Mouse (Mus musculus) hindbrain, embryonic 11.5 days (tissue): ENCODE measurements around the gene Inka2. TPM values are rescaled to one million over a fixed set of nuclear protein-coding genes. Genes with fewer than 3 reads are reported as not detected.

Source experiments
- ATAC-seq: fragments of 200-750 bp; cut with Nextera tagmentation; 2 replicates; pipeline ENCODE4 v1.8.0; 2017; ENCODE audit warnings: mild to moderate bottlenecking, moderate TSS enrichment, moderate library complexity; ENCODE audit not compliant: low FRiP score
- DNase-seq: peaks from one replicate; pipeline ENCODE4 v3.0.0-alpha.2; 2015; ENCODE audit warnings: low spot score
- H3K27ac ChIP-seq: fragments of 300-500 bp; sonication (generic); 2 replicates; pipeline ENCODE4 v1.5.1; 2014; ENCODE audit warnings: mild to moderate bottlenecking, low read depth, low read length
- H3K27me3 ChIP-seq: fragments of 300-500 bp; sonication (generic); 2 replicates; pipeline ENCODE4 v1.6.1; 2014; ENCODE audit warnings: mild to moderate bottlenecking, low read length, moderate library complexity, mixed read lengths; ENCODE audit not compliant: control insufficient read depth, insufficient read depth
- H3K36me3 ChIP-seq: fragments of 300-500 bp; sonication (generic); 2 replicates; pipeline ENCODE4 v1.6.1; 2014; ENCODE audit warnings: mild to moderate bottlenecking, low read length, moderate library complexity, mixed read lengths; ENCODE audit not compliant: control insufficient read depth, insufficient read depth
- H3K4me1 ChIP-seq: fragments of 300-500 bp; sonication (generic); replicated peaks from 2 replicates; pipeline ENCODE4 v1.6.1; 2014; ENCODE audit warnings: low read length, mixed read lengths; ENCODE audit not compliant: control insufficient read depth, insufficient read depth
- H3K4me2 ChIP-seq: fragments of 300-500 bp; sonication (generic); replicated peaks from 2 replicates; pipeline ENCODE4 v1.6.1; 2014; ENCODE audit warnings: mild to moderate bottlenecking, low read depth, low read length
- H3K4me3 ChIP-seq: fragments of 300-500 bp; sonication (generic); 2 replicates; pipeline ENCODE4 v1.5.1; 2014; ENCODE audit warnings: low read depth, low read length
- H3K9ac ChIP-seq: fragments of 300-500 bp; sonication (generic); 2 replicates; pipeline ENCODE4 v1.6.1; 2014; ENCODE audit warnings: low read depth, low read length
- H3K9me3 ChIP-seq: fragments of 300-500 bp; sonication (generic); 2 replicates; pipeline ENCODE4 v1.6.1; 2016; ENCODE audit warnings: low read length; ENCODE audit not compliant: control insufficient read depth
- WGBS: fragments of 180-500 bp; shearing (Covaris S2); extraction: QIAGEN DNeasy Blood & Tissue Kit; methylation state at CpG from one replicate; pipeline ENCODE4 v1.1.7; 2014; 5-methylcytosine and 5-hydroxymethylcytosine counted together
- polyA plus RNA-seq: library from polyadenylated mRNA; unstranded; fragments of >200 nt; fragmentation: Nextera tagmentation; extraction: Ambion mirVana; gene quantifications from 2 replicates; pipeline ENCODE4 v1.2.1, GENCODE M21; 2014

Inka2 gene
- polyA plus RNA-seq, 1 experiment from 2014 or later, result 1.2 TPM

- no peak overlapping the region for H3K9ac ChIP-seq
- no peak overlapping the region for H3K4me3 ChIP-seq
- no peaks in the 10 kb centered on the region for H3K27me3 ChIP-seq
- no peak for DNase-seq
- no peak overlapping the region for H3K27ac ChIP-seq
- H3K4me1 ChIP-seq, result no peaks in the 10 kb centered on the region
- H3K9me3 ChIP-seq, result no peaks in the 10 kb centered on the region
- H3K36me3 ChIP-seq, result no peaks in the 10 kb centered on the region
- WGBS, result 93% methylated on average over 9 of the region's 9 CpGs
- no peak overlapping the region for H3K4me2 ChIP-seq
- no peak for ATAC-seq
These were observed 50.7 kb downstream of the Inka2 start for GRCm38 (mm10) chr3:105755123-105755522.

GRCm38 (mm10) chr3:105756505-105756904, 52.1 kb downstream of the Inka2 start:
- DNase-seq, result no peak
- WGBS, result 87% methylated on average over 2 of the region's 2 CpGs

GRCm38 (mm10) chr3:105757323-105758083, 53.1 kb downstream of the Inka2 start:
- Histone ChIP-seq H3K4me2 (no peak overlapping the region), H3K27ac (no peak overlapping the region), H3K27me3 (no peaks in the 10 kb centered on the region), H3K9ac (no peak overlapping the region), H3K9me3 (no peaks in the 10 kb centered on the region), H3K4me1 (no peaks in the 10 kb centered on the region), H3K4me3 (no peak overlapping the region), H3K36me3 (no peaks in the 10 kb centered on the region)
- no peak for DNase-seq
- ATAC-seq, result no peak
- WGBS, result 84% methylated on average over 6 of the region's 6 CpGs

More at GRCm38 (mm10) chr3:105756505-105756904, 52.1 kb downstream of the Inka2 start:
- Histone ChIP-seq H3K9ac (no peak overlapping the region), H3K4me3 (no peak overlapping the region), H3K27me3 (no peaks in the 10 kb centered on the region), H3K36me3 (no peaks in the 10 kb centered on the region), H3K4me1 (no peaks in the 10 kb centered on the region), H3K4me2 (no peak overlapping the region), H3K27ac (no peak overlapping the region), H3K9me3 (no peaks in the 10 kb centered on the region)
- ATAC-seq, result no peak

GRCm38 (mm10) chr3:105758098-105758497, 53.7 kb downstream of the Inka2 start:
- no peak for ATAC-seq
- no peaks in the 10 kb centered on the region for H3K27me3 ChIP-seq
- H3K4me1 ChIP-seq, result no peaks in the 10 kb centered on the region
- no peak overlapping the region for H3K27ac ChIP-seq
- DNase-seq, result no peak
- H3K36me3 ChIP-seq, result no peaks in the 10 kb centered on the region
- no peak overlapping the region for H3K9ac ChIP-seq
- H3K4me2 ChIP-seq, result no peak overlapping the region
- H3K9me3 ChIP-seq, result no peaks in the 10 kb centered on the region
- no peak overlapping the region for H3K4me3 ChIP-seq

GRCm38 (mm10) chr3:105758658-105759057, 54.3 kb downstream of the Inka2 start:
- no peaks in the 10 kb centered on the region for H3K4me1 ChIP-seq
- no peak for DNase-seq
- H3K27ac ChIP-seq, result no peak overlapping the region
- no peak overlapping the region for H3K9ac ChIP-seq
- no peak overlapping the region for H3K4me3 ChIP-seq
- ATAC-seq, result no peak
- no peak overlapping the region for H3K4me2 ChIP-seq
- no peaks in the 10 kb centered on the region for H3K9me3 ChIP-seq
- H3K27me3 ChIP-seq, result no peaks in the 10 kb centered on the region
- 87% methylated on average over 4 of the region's 4 CpGs for WGBS
- no peaks in the 10 kb centered on the region for H3K36me3 ChIP-seq

- DNase-seq (no peak), ATAC-seq (no peak)
- H3K27ac ChIP-seq, result no peak overlapping the region
- H3K36me3 ChIP-seq, result no peaks in the 10 kb centered on the region
- no peak overlapping the region for H3K4me2 ChIP-seq
- no peak overlapping the region for H3K9ac ChIP-seq
- no peaks in the 10 kb centered on the region for H3K27me3 ChIP-seq
- no peak overlapping the region for H3K4me3 ChIP-seq
- WGBS, result 95% methylated on average over 3 of the region's 3 CpGs
- no peaks in the 10 kb centered on the region for H3K9me3 ChIP-seq
- H3K4me1 ChIP-seq, result no peaks in the 10 kb centered on the region
These were observed 55.7 kb downstream of the Inka2 start for GRCm38 (mm10) chr3:105760063-105760462.

GRCm38 (mm10) chr3:105763132-105763851, 58.9 kb downstream of the Inka2 start:
- Histone ChIP-seq H3K27me3 (no peaks in the 10 kb centered on the region), H3K9ac (no peak overlapping the region), H3K27ac (no peak overlapping the region), H3K4me3 (no peak overlapping the region), H3K36me3 (no peaks in the 10 kb centered on the region), H3K4me2 (no peak overlapping the region), H3K4me1 (no peaks in the 10 kb centered on the region), H3K9me3 (no peaks in the 10 kb centered on the region)
- ATAC-seq (no peak), DNase-seq (no peak)
- 82% methylated on average over 4 of the region's 4 CpGs for WGBS

GRCm38 (mm10) chr3:105768529-105768928, 64.1 kb downstream of the Inka2 start:
- no peak for ATAC-seq
- Histone ChIP-seq H3K27me3 (no peaks in the 10 kb centered on the region), H3K4me2 (no peak overlapping the region), H3K9me3 (no peaks in the 10 kb centered on the region), H3K36me3 (no peaks in the 10 kb centered on the region), H3K9ac (no peak overlapping the region), H3K4me3 (no peak overlapping the region), H3K27ac (no peak overlapping the region), H3K4me1 (no peaks in the 10 kb centered on the region)
- 89% methylated on average over 6 of the region's 6 CpGs for WGBS
- DNase-seq, result no peak

- no peak for DNase-seq
- no peak overlapping the region for H3K9ac ChIP-seq
- no peaks in the 10 kb centered on the region for H3K9me3 ChIP-seq
- no peak for ATAC-seq
- no peak overlapping the region for H3K4me2 ChIP-seq
- no peak overlapping the region for H3K27ac ChIP-seq
- no peaks in the 10 kb centered on the region for H3K36me3 ChIP-seq
- 92% methylated on average over 2 of the region's 2 CpGs for WGBS
- H3K27me3 ChIP-seq, result no peaks in the 10 kb centered on the region
- H3K4me1 ChIP-seq, result no peaks in the 10 kb centered on the region
- H3K4me3 ChIP-seq, result no peak overlapping the region
These were observed 65.0 kb downstream of the Inka2 start for GRCm38 (mm10) chr3:105769380-105769779.
